Mouse (Mus musculus) limb, embryonic 11.5 days (tissue): Measurements from ENCODE around the gene Gm815. TPM values are rescaled to one million over a fixed set of nuclear protein-coding genes. Genes with fewer than 3 reads are reported as not detected.
A peak's percentile ranks its signal among the peaks of the same experiment; 100 is the strongest.

Experiments used
- ATAC-seq: fragments of 200-750 bp; cut with Nextera tagmentation; 2 replicates; pipeline ENCODE4 v1.8.0; 2017; ENCODE audit warnings: low read depth; ENCODE audit not compliant: insufficient number of reproducible peaks, low FRiP score, low TSS enrichment
- DNase-seq: peaks from one replicate; pipeline ENCODE4 v3.0.0-alpha.2; 2015; ENCODE audit warnings: low spot score
- H3K27ac ChIP-seq: fragments of 300-500 bp; sonication (generic); replicated peaks from 2 replicates; pipeline ENCODE4 v1.5.1; 2014; ENCODE audit warnings: low read depth, mild to moderate bottlenecking, low read length
- H3K27me3 ChIP-seq: fragments of 300-500 bp; sonication (generic); 2 replicates; pipeline ENCODE4 v1.6.1; 2014; ENCODE audit warnings: mild to moderate bottlenecking, low read length, mixed read lengths; ENCODE audit not compliant: control insufficient read depth, insufficient read depth
- H3K36me3 ChIP-seq: fragments of 300-500 bp; sonication (generic); 2 replicates; pipeline ENCODE4 v1.6.1; 2014; ENCODE audit warnings: mild to moderate bottlenecking, low read length, moderate library complexity, mixed read lengths; ENCODE audit not compliant: control insufficient read depth, insufficient read depth
- H3K4me1 ChIP-seq: fragments of 300-500 bp; sonication (generic); 2 replicates; pipeline ENCODE4 v1.6.1; 2014; ENCODE audit warnings: low read length, mixed read lengths; ENCODE audit not compliant: control insufficient read depth, insufficient read depth
- H3K4me2 ChIP-seq: fragments of 300-500 bp; sonication (generic); 2 replicates; pipeline ENCODE4 v1.6.1; 2014; ENCODE audit warnings: low read depth, mild to moderate bottlenecking, moderate library complexity; ENCODE audit not compliant: severe bottlenecking
- H3K4me3 ChIP-seq: fragments of 300-500 bp; sonication (generic); 2 replicates; pipeline ENCODE4 v1.5.1; 2014; ENCODE audit warnings: low read depth, low read length
- H3K9ac ChIP-seq: fragments of 300-500 bp; sonication (generic); 2 replicates; pipeline ENCODE4 v1.6.1; 2014; ENCODE audit warnings: mild to moderate bottlenecking, low read length
- H3K9me3 ChIP-seq: fragments of 300-500 bp; sonication (generic); 2 replicates; pipeline ENCODE4 v1.6.1; 2016; ENCODE audit warnings: low read length; ENCODE audit not compliant: control insufficient read depth
- WGBS: fragments of 180-500 bp; shearing (Covaris S2); extraction: QIAGEN DNeasy Blood & Tissue Kit; methylation state at CpG from one replicate; pipeline ENCODE4 v1.1.7; 2014; 5-methylcytosine and 5-hydroxymethylcytosine counted together
- polyA plus RNA-seq: library from polyadenylated mRNA; unstranded; fragments of >200 nt; fragmentation: Nextera tagmentation; extraction: Ambion mirVana; gene quantifications from 2 replicates; pipeline ENCODE4 v1.2.1, GENCODE M21; 2014

The Gm815 gene
- polyA plus RNA-seq = not detected in 2 replicates

- no peak within 1 kb of the TSS for H3K4me2 ChIP-seq
- no peaks in the 10 kb centered on the region for H3K4me1 ChIP-seq
- no peak within 1 kb of the TSS for H3K4me3 ChIP-seq
- DNase-seq (no peak), ATAC-seq (no peak)
- no peak within 1 kb of the TSS for H3K9ac ChIP-seq
- H3K9me3 ChIP-seq = no peaks in the 10 kb centered on the region
- H3K27ac ChIP-seq = no peak within 1 kb of the TSS
- H3K36me3 ChIP-seq = no peaks in the 10 kb centered on the region
- WGBS = 81% methylated on average over 6 of the region's 6 CpGs
- H3K27me3 ChIP-seq = no peaks in the 10 kb centered on the region
Measured at GRCm38 (mm10) chr19:26885616-26886015, at the start of gene Gm815. Gene Gm815, plus strand, starts transcription at chr19:26885881.

GRCm38 (mm10) chr19:26837626-26838025 is 48.1 kb upstream of the Gm815 start:
- no peaks in the 10 kb centered on the region for H3K36me3 ChIP-seq
- H3K27me3 ChIP-seq = no peaks in the 10 kb centered on the region
- 75% methylated on average over 1 of the region's 1 CpGs for WGBS
- H3K27ac ChIP-seq = no peak overlapping the region
- H3K9me3 ChIP-seq = no peaks in the 10 kb centered on the region
- DNase-seq (no peak), ATAC-seq (no peak)
- no peak overlapping the region for H3K4me2 ChIP-seq
- H3K4me1 ChIP-seq = no peaks in the 10 kb centered on the region
- no peak overlapping the region for H3K4me3 ChIP-seq
- H3K9ac ChIP-seq = no peak overlapping the region

- no peak overlapping the region for H3K9ac ChIP-seq
- no peak overlapping the region for H3K4me2 ChIP-seq
- H3K4me1 ChIP-seq = no peaks in the 10 kb centered on the region
- ATAC-seq (no peak), DNase-seq (no peak)
- 93% methylated on average over 6 of the region's 6 CpGs for WGBS
- no peak overlapping the region for H3K4me3 ChIP-seq
- no peaks in the 10 kb centered on the region for H3K9me3 ChIP-seq
- no peaks in the 10 kb centered on the region for H3K36me3 ChIP-seq
- H3K27ac ChIP-seq = no peak overlapping the region
- no peaks in the 10 kb centered on the region for H3K27me3 ChIP-seq
Measured at GRCm38 (mm10) chr19:26843896-26844295, 41.8 kb upstream of the Gm815 start.

GRCm38 (mm10) chr19:26844813-26845212 is 40.9 kb upstream of the Gm815 start:
- Histone ChIP-seq H3K4me3 (no peak overlapping the region; the same call in 1 of the 2 replicates), H3K27me3 (no peaks in the 10 kb centered on the region), H3K9me3 (no peaks in the 10 kb centered on the region), H3K36me3 (no peaks in the 10 kb centered on the region), H3K4me2 (peak overlapping the region; percentile 46), H3K9ac (no peak overlapping the region), H3K27ac (no peak overlapping the region), H3K4me1 (no peaks in the 10 kb centered on the region)
- WGBS = 13% methylated on average over 8 of the region's 8 CpGs
- DNase-seq = peak; percentile 37
- 0 out of 2 replicates have a peak, but pooled peaks have one; percentile 15 for ATAC-seq

- DNase-seq = peak; percentile 97
- Histone ChIP-seq H3K9me3 (no peaks in the 10 kb centered on the region), H3K4me3 (peak overlapping the region; percentile 40), H3K36me3 (no peaks in the 10 kb centered on the region), H3K27ac (peak overlapping the region; percentile 80; the same call in 1 of the 2 replicates), H3K4me2 (peak overlapping the region; percentile 46), H3K9ac (peak overlapping the region; percentile 81), H3K4me1 (no peaks in the 10 kb centered on the region), H3K27me3 (no peaks in the 10 kb centered on the region)
- ATAC-seq = peak; percentile 82
- WGBS = 1% methylated on average over 16 of the region's 16 CpGs
Measured at GRCm38 (mm10) chr19:26845276-26846016, 40.2 kb upstream of the Gm815 start.

- Histone ChIP-seq H3K4me2 (peak overlapping the region; percentile 46), H3K9me3 (no peaks in the 10 kb centered on the region), H3K4me1 (no peaks in the 10 kb centered on the region), H3K27me3 (no peaks in the 10 kb centered on the region), H3K4me3 (peak overlapping the region; percentile 40), H3K27ac (no peak overlapping the region; the same call in 1 of the 2 replicates), H3K36me3 (no peaks in the 10 kb centered on the region), H3K9ac (peak overlapping the region; percentile 81)
- ATAC-seq (peak; percentile 27; the same call in 1 of the 2 replicates), DNase-seq (no peak)
- WGBS = 3% methylated on average over 1 of the region's 1 CpGs
Measured at GRCm38 (mm10) chr19:26846017-26846285, 39.7 kb upstream of the Gm815 start.

GRCm38 (mm10) chr19:26851017-26851782 is 34.5 kb upstream of the Gm815 start:
- no peaks in the 10 kb centered on the region for H3K36me3 ChIP-seq
- DNase-seq (no peak), ATAC-seq (no peak)
- H3K4me1 ChIP-seq = no peaks in the 10 kb centered on the region
- 89% methylated on average over 10 of the region's 10 CpGs for WGBS
- no peak overlapping the region for H3K4me2 ChIP-seq
- H3K4me3 ChIP-seq = no peak overlapping the region
- H3K27me3 ChIP-seq = no peaks in the 10 kb centered on the region
- H3K9me3 ChIP-seq = no peaks in the 10 kb centered on the region
- H3K27ac ChIP-seq = no peak overlapping the region
- no peak overlapping the region for H3K9ac ChIP-seq

GRCm38 (mm10) chr19:26852325-26852900 is 33.3 kb upstream of the Gm815 start:
- Histone ChIP-seq H3K27me3 (no peaks in the 10 kb centered on the region), H3K36me3 (no peaks in the 10 kb centered on the region), H3K4me3 (no peak overlapping the region), H3K4me1 (no peaks in the 10 kb centered on the region), H3K4me2 (no peak overlapping the region), H3K27ac (no peak overlapping the region), H3K9me3 (no peaks in the 10 kb centered on the region), H3K9ac (no peak overlapping the region)
- no peak for DNase-seq
- WGBS = 73% methylated on average over 10 of the region's 10 CpGs
- ATAC-seq = no peak
